Mouse (Mus musculus): ENCODE measurements at regions not wholly inside any gene's neighbourhood (a gene's known extent, or its start where the extent isn't known, plus 50 kb on each side); places are given as distances from the start of the nearest gene placed in this dataset.

DNA sequence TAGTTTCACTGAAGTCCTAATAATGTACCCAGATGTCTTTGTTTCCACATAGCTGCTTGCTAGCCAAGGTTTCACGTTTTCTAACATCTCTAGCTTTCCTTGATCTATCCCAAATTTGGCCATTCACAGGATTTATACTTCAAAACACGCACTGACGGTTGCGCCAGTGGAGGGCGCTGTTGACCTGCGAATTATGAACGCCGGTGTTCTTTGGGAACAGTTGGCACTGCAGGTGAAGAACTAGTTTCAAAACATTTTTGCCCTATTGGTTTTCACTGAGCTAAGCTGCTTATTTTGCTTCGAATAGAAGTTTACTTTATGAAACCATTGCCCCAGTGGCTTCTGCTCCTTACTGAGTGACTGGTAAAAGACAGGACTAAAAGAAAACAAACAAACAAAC, 76.7 kb upstream of the Slitrk3 start:
- Histone ChIP-seq H3K27me3 (ENCODE audit: control insufficient read depth, insufficient read depth, low read length) (no peaks in the 10 kb centered on the region), H3K36me3 (ENCODE audit: control insufficient read depth, insufficient read depth, low read length) (no peaks in the 10 kb centered on the region), H3K27ac (ENCODE audit: control insufficient read depth, insufficient read depth, low read depth, low read length) (no peak overlapping the region), H3K4me1 (ENCODE audit: control insufficient read depth, insufficient read depth, low read length) (no peaks in the 10 kb centered on the region), H3K4me3 (ENCODE audit: control insufficient read depth, low read depth, low read length) (no peak overlapping the region)
- TF ChIP-seq POLR2A (IDR thresholded peaks at IDR 0.05; ENCODE audit: control insufficient read depth, low read depth, low read length) (no peak), CTCF (IDR thresholded peaks at IDR 0.05; ENCODE audit: control insufficient read depth, insufficient read depth, insufficient replicate concordance, low read depth, low read length) (peak; percentile 76; the same call in 1 of the 2 replicates)

DNA sequence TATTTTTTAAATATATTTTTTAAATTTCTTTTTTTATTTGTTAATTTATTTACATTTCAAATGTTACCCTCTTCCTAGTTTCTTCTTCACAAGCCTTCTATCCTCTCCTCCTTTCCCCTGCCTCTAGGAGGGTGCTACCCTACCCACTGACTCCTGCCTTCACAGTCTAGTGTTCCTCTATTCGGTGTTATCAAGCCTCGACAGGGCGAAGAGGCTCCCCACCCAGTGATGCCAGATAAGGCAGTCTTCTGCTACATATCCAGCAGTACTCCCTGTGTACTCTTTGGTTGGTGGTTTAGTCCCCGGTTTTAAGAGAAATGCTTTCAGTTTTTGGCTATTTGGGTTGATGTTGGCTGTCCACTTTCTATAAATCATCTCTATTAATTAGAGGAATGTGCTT, 67.5 kb upstream of the Slitrk3 start:
- H3K4me3 ChIP-seq (ENCODE audit: control insufficient read depth, low read depth, low read length), result no peak overlapping the region
- TF ChIP-seq CTCF (IDR thresholded peaks at IDR 0.05; ENCODE audit: control insufficient read depth, insufficient read depth, insufficient replicate concordance, low read depth, low read length) (no peak), POLR2A (IDR thresholded peaks at IDR 0.05; ENCODE audit: control insufficient read depth, low read depth, low read length) (no peak)

DNA sequence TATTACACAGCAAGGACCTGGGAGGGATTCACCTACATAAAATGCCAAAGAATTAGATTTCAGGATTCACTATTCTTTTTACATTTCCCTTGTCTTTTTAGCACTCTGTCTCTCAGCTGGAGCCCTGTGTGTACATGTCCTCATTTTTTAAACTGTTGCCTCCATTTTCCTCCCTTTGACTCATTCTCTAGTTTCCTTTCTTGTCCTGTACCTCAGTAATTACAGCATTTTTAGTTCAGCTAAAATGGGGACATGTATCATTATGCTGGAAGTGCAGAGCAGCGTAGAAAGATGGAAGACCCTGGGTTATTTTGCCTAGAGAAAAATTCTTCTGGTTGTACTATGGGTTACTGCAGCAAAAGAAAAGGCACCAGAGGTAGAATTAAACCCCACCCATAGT, 51.5 kb upstream of the Slitrk3 start:
- H3K36me3 ChIP-seq (ENCODE audit: control insufficient read depth, insufficient read depth, low read length), result no peaks in the 10 kb centered on the region
- H3K4me3 ChIP-seq (ENCODE audit: control insufficient read depth, low read depth, low read length), result no peak overlapping the region
- no peak overlapping the region for H3K27ac ChIP-seq (ENCODE audit: control insufficient read depth, insufficient read depth, low read depth, low read length)
- no peak for TF ChIP-seq CTCF (IDR thresholded peaks at IDR 0.05; ENCODE audit: control insufficient read depth, insufficient read depth, insufficient replicate concordance, low read depth, low read length)
- TF ChIP-seq POLR2A (IDR thresholded peaks at IDR 0.05; ENCODE audit: control insufficient read depth, low read depth, low read length), result no peak
- no peaks in the 10 kb centered on the region for H3K27me3 ChIP-seq (ENCODE audit: control insufficient read depth, insufficient read depth, low read length)
- H3K4me1 ChIP-seq (ENCODE audit: control insufficient read depth, insufficient read depth, low read length), result no peaks in the 10 kb centered on the region

More for the DNA sequence above, 67.5 kb upstream of the Slitrk3 start:
- Histone ChIP-seq H3K4me1 (ENCODE audit: control insufficient read depth, insufficient read depth, low read length) (no peaks in the 10 kb centered on the region), H3K36me3 (ENCODE audit: control insufficient read depth, insufficient read depth, low read length) (no peaks in the 10 kb centered on the region), H3K27ac (ENCODE audit: control insufficient read depth, insufficient read depth, low read depth, low read length) (no peak overlapping the region), H3K27me3 (ENCODE audit: control insufficient read depth, insufficient read depth, low read length) (no peaks in the 10 kb centered on the region)
